Mouse (Mus musculus) embryo, embryonic 9.5 days (tissue): Measurements from ENCODE around the gene Ms4a2.

Experiments
- DNase-seq: peaks from one replicate; pipeline ENCODE4 v3.0.0-alpha.2; 2017; ENCODE audit errors: extremely low spot score

The Ms4a2 gene

DNA sequence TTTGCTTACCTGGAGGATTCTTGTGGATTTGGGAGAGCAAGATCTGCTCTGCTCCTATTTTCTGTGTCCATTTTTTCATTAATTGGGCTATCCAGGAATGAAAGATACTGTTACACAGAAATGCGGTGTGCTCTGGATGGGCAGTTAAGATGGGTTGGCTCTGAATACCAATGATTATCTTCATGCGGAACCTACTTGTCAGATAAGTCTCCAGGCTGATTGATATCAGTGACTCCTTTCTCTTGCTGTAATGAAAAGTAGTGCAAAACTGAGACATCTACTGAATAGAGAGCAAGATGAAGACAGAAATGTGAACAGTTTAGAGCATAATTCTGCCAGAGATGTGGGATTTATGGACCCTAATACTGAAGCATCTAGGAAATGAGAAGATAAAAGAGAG, at the start of gene Ms4a2:
TSS of gene Ms4a2 (minus strand) at position 169 of the 400 bp plus-strand sequence.
- DNase-seq: no peak

- DNase-seq: no peak
Observed at GRCm38 (mm10) chr19:11661562-11661961, 38.0 kb upstream of the Ms4a2 start.

- no peak for DNase-seq
Observed at GRCm38 (mm10) chr19:11660459-11660858, 36.9 kb upstream of the Ms4a2 start, which contains the start of gene Oosp2. Gene Oosp2, minus strand, starts transcription at chr19:11660559.

DNA sequence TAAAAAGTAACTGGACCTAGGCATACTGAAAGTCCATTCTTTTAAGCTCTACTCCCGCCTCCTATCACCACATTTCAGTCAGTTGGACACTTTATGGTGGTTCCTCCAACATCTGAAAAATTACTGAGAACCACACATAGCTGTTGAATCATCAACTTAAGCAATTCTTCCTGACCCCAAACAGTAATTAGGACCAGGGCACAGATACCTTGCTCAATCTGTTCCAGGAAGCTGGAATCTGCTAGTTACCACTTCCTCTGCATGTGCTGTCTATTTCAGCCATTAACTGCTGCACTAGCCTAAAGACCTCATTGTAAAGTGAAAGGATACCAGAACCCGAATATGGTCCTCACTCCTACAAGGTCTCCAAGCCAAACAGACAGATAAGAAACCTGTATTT, 35.6 kb upstream of the Ms4a2 start:
- DNase-seq: no peak

DNA sequence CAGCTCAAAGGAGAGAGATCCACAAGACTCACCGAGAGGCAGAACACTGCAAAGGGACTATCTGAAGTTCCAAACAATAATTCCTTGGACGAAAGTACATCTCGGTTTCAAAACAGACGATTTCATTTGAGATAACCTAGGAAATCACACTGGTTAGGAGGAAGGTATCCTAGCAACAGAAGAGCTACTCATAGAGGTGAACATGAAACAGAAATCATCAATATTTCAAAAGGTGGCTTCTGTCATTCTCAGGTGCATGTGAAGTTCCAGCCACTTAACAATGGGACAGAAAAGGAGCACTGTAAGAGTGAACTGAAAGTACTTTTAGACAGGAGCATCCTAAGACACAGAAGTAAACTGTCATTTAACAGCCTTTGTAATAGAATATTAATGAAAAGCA, 26.0 kb upstream of the Ms4a2 start:
- no peak for DNase-seq

DNA sequence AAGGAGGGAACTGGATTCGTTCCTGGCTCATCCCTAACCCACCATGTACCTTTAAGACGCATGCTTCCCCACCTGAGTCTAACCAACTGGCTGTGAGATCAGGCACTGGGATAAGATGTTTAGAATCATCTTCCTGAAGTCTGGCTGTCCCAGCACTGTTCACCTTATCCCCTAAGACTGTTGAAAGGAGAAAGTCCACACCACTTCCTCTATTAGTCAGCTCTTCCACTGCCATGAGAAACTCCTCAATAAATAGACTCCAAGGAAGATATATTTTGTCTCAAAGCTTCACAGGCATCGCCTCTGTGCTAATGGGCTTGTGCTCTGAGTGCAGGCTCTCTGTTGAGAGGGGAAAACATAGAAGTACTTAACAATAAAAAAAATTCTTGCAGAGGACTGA, 22.6 kb upstream of the Ms4a2 start:
- no peak for DNase-seq

GRCm38 (mm10) chr19:11640732-11641131, 17.2 kb upstream of the Ms4a2 start, which contains the start of gene Ms4a3:
Gene Ms4a3, minus strand, starts transcription at chr19:11640851.
- no peak for DNase-seq

DNA sequence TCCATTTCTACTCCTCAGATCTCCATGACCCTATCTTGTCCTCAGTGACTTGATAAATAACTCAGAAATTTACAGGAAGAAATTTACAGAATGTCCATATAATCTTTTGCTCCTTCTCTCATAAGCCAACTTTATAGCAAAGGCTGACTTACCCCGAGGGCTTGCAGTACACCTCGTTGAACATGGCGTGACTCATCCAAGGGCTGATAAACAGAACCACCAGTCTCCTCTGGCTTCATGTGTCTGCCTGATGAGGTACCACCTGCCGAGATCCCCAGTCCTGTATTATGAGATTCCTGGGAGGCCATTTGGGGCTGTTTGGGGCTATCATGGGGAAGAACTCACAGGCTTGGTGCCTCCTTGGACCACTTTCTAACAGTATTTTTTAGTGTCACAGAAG, 15.5 kb upstream of the Ms4a2 start:
- no peak for DNase-seq

- no peak for DNase-seq
Observed at GRCm38 (mm10) chr19:11635572-11635971, 12.1 kb upstream of the Ms4a2 start.

DNA sequence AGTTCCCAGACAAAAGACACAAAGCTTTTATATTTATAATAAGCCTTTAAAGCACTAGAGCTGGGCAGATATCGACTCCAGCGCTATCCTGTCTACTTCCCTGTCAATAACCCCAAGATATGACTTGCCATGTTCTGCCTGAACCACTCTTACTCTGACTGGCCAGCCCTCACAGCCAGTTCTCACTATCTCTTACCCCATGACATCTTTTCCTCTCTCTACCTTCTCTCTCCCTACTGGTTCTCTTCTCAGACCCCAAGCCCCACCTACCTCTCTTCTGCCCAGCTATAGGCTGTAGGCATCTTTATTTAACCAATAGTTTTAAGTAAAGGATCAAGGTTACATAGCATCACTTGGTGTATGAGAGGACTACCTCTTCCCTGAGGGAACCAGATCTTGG, 10.8 kb upstream of the Ms4a2 start:
- no peak for DNase-seq

- no peak for DNase-seq
Observed at GRCm38 (mm10) chr19:11633732-11634131, 10.2 kb upstream of the Ms4a2 start.

DNA sequence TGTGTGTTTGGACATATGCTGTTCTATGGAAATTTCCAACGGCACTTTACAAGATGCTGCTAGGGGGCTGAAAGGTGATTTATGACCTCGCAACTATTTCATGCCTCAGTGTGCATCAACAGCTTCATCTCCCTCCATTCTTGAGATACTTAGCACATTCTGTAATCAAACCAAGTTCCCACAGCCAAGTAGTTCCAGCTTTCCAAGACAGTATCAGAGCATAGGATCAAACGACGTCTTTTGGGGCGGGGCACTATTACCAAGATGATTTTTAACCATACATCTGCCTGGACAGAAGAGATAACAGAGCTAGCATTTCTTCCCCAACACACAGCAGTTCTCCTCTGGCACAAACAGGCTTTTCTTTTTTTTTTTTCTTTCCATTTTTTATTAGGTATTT, 1.7 kb upstream of the Ms4a2 start:
- no peak for DNase-seq

DNA sequence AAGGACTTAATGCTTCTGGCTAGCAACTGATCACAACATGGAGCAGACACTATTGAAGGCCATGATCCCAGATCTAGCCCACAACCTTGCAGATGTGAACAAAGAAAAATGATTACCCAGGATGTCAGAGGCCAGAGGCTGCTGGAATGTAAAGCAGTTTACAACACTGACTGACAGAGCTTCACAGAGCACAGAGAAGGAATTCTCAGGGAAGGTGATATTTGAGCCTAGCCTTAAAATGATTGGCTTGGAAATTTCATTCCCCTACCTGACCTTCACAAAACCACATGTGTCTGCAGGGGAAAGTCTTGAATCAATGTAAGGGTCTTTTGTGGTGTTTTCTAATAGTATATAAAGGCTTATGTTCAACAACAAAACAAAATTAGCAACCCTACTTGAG, 1.3 kb upstream of the Ms4a2 start:
- no peak for DNase-seq

GRCm38 (mm10) chr19:11617983-11618382, 5.5 kb downstream of the Ms4a2 start:
- DNase-seq: no peak

GRCm38 (mm10) chr19:11614805-11615204, 8.7 kb downstream of the Ms4a2 start:
- no peak for DNase-seq

GRCm38 (mm10) chr19:11613776-11614443, 9.6 kb downstream of the Ms4a2 start:
- no peak for DNase-seq

DNA sequence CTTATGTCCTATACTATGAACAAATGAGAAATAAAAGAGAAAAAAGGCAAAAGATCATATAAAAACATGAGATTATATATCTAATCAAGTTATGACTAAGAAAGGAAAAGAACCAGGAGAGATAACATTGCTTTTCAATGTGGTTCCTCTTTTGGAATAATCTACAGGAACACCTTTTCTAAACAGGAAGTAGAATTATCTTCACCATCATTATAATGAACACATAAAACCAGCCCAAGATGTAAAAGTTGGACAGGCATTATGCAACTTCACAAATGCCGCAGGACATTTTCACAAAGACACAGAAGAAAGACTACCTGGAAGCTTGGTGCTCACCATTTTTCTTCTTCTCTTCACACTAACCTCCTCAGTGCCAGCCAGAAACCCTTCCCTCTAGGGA, 10.4 kb downstream of the Ms4a2 start:
- DNase-seq: no peak

GRCm38 (mm10) chr19:11612293-11612692, 11.2 kb downstream of the Ms4a2 start:
- DNase-seq: no peak

DNA sequence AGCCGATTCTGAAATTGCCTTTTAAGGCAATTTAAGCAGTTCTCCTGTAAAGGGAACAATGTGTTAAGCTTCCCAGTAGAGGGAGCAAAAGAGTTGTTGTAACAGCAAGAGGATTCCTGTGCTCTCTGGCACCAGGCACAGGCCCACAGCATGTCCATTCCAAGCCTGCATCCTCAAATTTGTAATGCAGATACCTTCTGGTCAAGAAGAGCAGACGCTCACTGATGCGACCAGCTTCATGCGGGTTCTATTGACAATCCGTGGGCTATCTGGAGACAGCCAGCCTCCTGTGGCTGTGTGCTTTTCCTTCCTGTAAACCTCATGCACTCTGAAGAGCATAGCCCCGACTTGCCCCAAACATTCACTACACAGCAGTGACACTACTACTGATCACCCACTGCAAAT, 12.0 kb downstream of the Ms4a2 start:
- peak; percentile 41 for DNase-seq

GRCm38 (mm10) chr19:11608172-11608571, 15.3 kb downstream of the Ms4a2 start:
- peak; percentile 37 for DNase-seq

DNA sequence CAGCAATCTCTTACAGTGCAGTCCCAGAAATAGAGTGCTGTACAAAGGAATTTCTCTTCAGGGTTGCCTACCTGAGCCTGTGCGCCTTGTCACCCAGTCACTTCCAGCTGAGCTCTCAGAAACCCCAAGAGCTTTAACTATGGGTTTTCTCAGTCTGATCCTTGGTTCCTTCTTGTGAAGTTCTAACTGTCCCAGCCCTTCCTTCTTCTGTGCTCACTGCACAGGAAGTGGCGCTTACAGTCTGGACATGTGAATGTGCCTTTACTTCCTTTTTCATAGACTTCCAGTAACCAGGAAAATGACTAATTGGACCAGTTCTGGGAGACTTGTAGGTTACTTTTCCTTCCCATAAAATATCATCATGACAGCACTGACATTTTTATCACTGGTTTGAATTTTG, 18.9 kb downstream of the Ms4a2 start, which contains the start of gene Ms4a6d:
TSS of gene Ms4a6d (minus strand) at position 247 of the 400 bp plus-strand sequence.
- no peak for DNase-seq

DNA sequence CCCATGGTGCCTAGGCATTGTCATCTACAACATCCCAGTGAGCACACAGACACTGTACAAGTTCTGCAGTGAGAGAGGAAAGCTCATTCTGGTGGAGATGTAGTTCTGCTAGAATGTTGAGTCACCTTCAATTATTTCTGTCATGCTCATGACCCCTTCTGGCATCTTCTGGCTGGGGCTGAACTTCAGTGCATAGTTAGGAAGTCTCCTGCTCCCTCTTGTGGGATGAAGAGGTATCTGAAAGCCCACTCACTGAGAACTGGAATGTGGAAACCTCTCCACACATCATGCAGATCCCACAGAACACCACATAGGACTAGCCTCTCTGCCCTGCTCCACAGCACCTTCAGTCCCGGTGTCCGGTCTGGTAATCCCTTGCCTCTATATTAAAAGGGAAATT, 21.5 kb downstream of the Ms4a2 start:
- no peak for DNase-seq

- DNase-seq: no peak
Observed at GRCm38 (mm10) chr19:11601349-11601748, 22.2 kb downstream of the Ms4a2 start.

DNA sequence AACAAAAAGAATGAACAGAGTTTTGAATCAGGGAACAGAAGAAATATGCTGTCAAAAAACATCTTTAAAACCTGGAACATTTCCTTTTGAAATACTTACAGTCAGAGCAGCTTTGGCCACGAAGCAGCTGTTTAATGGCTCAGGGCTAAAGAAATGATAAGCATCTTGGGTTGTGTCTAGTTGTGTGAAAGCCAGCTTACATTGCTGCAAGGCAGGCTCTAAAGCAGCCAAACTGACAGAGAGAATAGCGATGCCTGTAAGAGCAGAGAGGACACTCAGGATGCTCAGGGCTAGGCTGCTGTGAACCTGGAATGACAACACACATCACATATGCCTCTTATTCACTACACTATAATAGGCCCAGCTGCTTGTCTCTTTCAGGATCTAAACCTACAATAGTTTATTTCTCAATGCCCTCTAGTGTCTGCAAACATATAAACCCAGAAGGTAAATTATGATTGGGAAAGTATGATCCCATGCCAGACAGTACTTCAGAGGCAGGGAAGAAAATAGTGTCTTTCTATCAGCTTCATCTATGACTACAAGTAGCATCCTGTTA, 33.5 kb downstream of the Ms4a2 start:
- DNase-seq: no peak
